Mouse (Mus musculus): ENCODE measurements around the gene Hpcal4.
"Not testable (repeated sequence)": the region's sequence is repeated elsewhere in the genome, so short reads cannot be mapped to it uniquely, and the experiment has no call there.

The Hpcal4 gene

GRCm38 (mm10) chr4:123182328-123183238 lies at the start of gene Hpcal4:
Gene Hpcal4, plus strand, starts transcription at chr4:123183227.
- DNase-seq (ENCODE audit: low spot score in 2 of 2), result peak in 1 of 2 experiments; percentile 3

- DNase-seq (ENCODE audit: low spot score in 2 of 2), result no peak
These were observed 45.5 kb upstream of the Hpcal4 start for GRCm38 (mm10) chr4:123137551-123137950.

GRCm38 (mm10) chr4:123139513-123140154 lies 43.4 kb upstream of the Hpcal4 start, which contains the start of gene Ppie:
Gene Ppie, minus strand, starts transcription at chr4:123139951.
- DNase-seq (ENCODE audit: low spot score in 2 of 2), result peak; percentile 66 to 75

GRCm38 (mm10) chr4:123147446-123148150 lies 35.4 kb upstream of the Hpcal4 start:
- no peak for DNase-seq (ENCODE audit: low spot score in 2 of 2)

- no peak for DNase-seq (ENCODE audit: low spot score in 2 of 2)
These were observed 31.0 kb upstream of the Hpcal4 start for GRCm38 (mm10) chr4:123152003-123152402.

GRCm38 (mm10) chr4:123152976-123153375 lies 30.1 kb upstream of the Hpcal4 start:
- DNase-seq (ENCODE audit: low spot score in 2 of 2), result no peak

GRCm38 (mm10) chr4:123155004-123155403 lies 28.0 kb upstream of the Hpcal4 start:
- no peak for DNase-seq (ENCODE audit: low spot score in 2 of 2)

GRCm38 (mm10) chr4:123155427-123155826 lies 27.6 kb upstream of the Hpcal4 start:
- no peak for DNase-seq (ENCODE audit: low spot score in 2 of 2)

GRCm38 (mm10) chr4:123155840-123156239 lies 27.2 kb upstream of the Hpcal4 start:
- DNase-seq (ENCODE audit: low spot score in 2 of 2), result no peak

- DNase-seq (ENCODE audit: low spot score in 2 of 2), result no peak
These were observed 22.5 kb upstream of the Hpcal4 start for GRCm38 (mm10) chr4:123160571-123160970.

GRCm38 (mm10) chr4:123161251-123161650 lies 21.8 kb upstream of the Hpcal4 start:
- not testable (repeated sequence) for DNase-seq (ENCODE audit: low spot score in 2 of 2)

- no peak for DNase-seq (ENCODE audit: low spot score in 2 of 2)
These were observed 20.6 kb upstream of the Hpcal4 start for GRCm38 (mm10) chr4:123162305-123162917.

GRCm38 (mm10) chr4:123164157-123164556 lies 18.9 kb upstream of the Hpcal4 start:
- no peak for DNase-seq (ENCODE audit: low spot score in 2 of 2)

- DNase-seq (ENCODE audit: low spot score in 2 of 2), result no peak
These were observed 11.2 kb upstream of the Hpcal4 start for GRCm38 (mm10) chr4:123171811-123172210.

GRCm38 (mm10) chr4:123183239-123184056 lies 421 bp downstream of the Hpcal4 start:
- peak; percentile 45 to 57 for DNase-seq (ENCODE audit: low spot score in 2 of 2)

GRCm38 (mm10) chr4:123184816-123185215 lies 1.8 kb downstream of the Hpcal4 start:
- no peak for DNase-seq (ENCODE audit: low spot score in 2 of 2)

GRCm38 (mm10) chr4:123192336-123192735 lies 9.3 kb downstream of the Hpcal4 start:
- no peak for DNase-seq (ENCODE audit: low spot score in 2 of 2)

GRCm38 (mm10) chr4:123193791-123194190 lies 10.8 kb downstream of the Hpcal4 start:
- DNase-seq (ENCODE audit: low spot score in 2 of 2), result no peak

GRCm38 (mm10) chr4:123196695-123197094 lies 13.7 kb downstream of the Hpcal4 start:
- no peak for DNase-seq (ENCODE audit: low spot score in 2 of 2)

GRCm38 (mm10) chr4:123200771-123201185 lies 17.8 kb downstream of the Hpcal4 start:
- DNase-seq (ENCODE audit: low spot score in 2 of 2), result peak; percentile 60 to 70
